Mouse (Mus musculus) E14TG2a.4 (cell line): ENCODE measurements around the gene Traf1.
A peak's percentile ranks its signal among the peaks of the same experiment; 100 is the strongest.

Source experiments
- CTCF ChIP-seq: conservative IDR thresholded peaks from 2 replicates; pipeline ENCODE4 v1.5.1; 2014; ENCODE audit warnings: low read length
- NANOG ChIP-seq: IDR thresholded peaks from 2 replicates; pipeline ENCODE4 v1.6.1; 2014; ENCODE audit warnings: borderline replicate concordance, low read length, mixed read lengths

DNA sequence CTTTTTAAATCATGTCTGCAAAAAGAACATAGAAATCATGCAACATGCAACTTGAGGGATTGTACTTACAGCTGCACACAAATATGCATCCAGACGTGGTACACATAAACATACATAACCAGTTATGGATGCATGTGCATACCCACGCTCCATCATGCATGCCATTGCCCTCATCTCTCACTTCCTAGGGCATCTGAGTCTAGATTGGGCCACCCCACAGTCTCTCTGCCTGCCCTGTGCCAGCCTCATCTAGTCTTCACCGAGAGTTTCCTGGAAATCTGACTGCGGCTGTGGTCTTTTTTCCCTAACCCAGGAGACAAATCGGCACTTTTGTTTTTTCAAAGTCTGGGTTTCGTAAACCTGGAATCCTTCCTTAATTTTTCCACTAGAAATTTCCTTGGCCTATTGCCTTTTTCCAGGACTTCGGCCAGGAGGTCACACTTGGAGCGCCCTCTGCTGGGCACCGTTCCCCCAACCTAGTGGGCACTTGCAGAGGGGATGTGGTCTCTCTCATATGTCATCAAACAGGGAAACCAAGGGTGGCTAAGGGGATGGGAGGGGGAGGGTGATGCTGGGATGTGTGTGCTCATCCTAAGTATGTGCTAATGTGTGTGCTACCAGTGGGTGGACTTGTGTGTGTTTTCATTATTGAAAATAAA, 8.6 kb upstream of the Traf1 start:
- TF ChIP-seq CTCF: peak; percentile 84
- TF ChIP-seq NANOG: no peak
